Mouse (Mus musculus) liver, embryonic 13.5 days (tissue): ENCODE measurements around the gene 5430427O19Rik. TPM values are rescaled to one million over a fixed set of nuclear protein-coding genes. Genes with fewer than 3 reads are reported as not detected.

Source experiments
- ATAC-seq: fragments of 200-750 bp; cut with Nextera tagmentation; 2 replicates; pipeline ENCODE4 v1.8.0; 2017; ENCODE audit warnings: low read depth, mild to moderate bottlenecking, moderate number of reproducible peaks, moderate library complexity
- DNase-seq: peaks from one replicate; pipeline ENCODE4 v3.0.0; 2022
- H3K27ac ChIP-seq: fragments of 300-500 bp; sonication (generic); 2 replicates; pipeline ENCODE4 v1.5.1; 2015; ENCODE audit warnings: moderate library complexity, mild to moderate bottlenecking, inconsistent platforms
- H3K27me3 ChIP-seq: fragments of 300-500 bp; sonication (generic); 2 replicates; pipeline ENCODE4 v1.6.1; 2015; ENCODE audit warnings: mild to moderate bottlenecking, inconsistent platforms
- H3K36me3 ChIP-seq: fragments of 300-500 bp; sonication (generic); 2 replicates; pipeline ENCODE4 v1.6.1; 2015; ENCODE audit warnings: mild to moderate bottlenecking, inconsistent platforms
- H3K4me1 ChIP-seq: fragments of 300-500 bp; sonication (generic); replicated peaks from 2 replicates; pipeline ENCODE4 v1.6.1; 2015; ENCODE audit warnings: inconsistent platforms
- H3K4me2 ChIP-seq: fragments of 300-500 bp; sonication (generic); 2 replicates; pipeline ENCODE4 v1.6.1; 2015; ENCODE audit warnings: inconsistent platforms, mild to moderate bottlenecking, moderate library complexity
- H3K4me3 ChIP-seq: fragments of 300-500 bp; sonication (generic); replicated peaks from 2 replicates; pipeline ENCODE4 v1.5.1; 2015; ENCODE audit warnings: mild to moderate bottlenecking, inconsistent platforms
- H3K9ac ChIP-seq: fragments of 300-500 bp; sonication (generic); 2 replicates; pipeline ENCODE4 v1.6.1; 2015; ENCODE audit warnings: mild to moderate bottlenecking, inconsistent platforms
- H3K9me3 ChIP-seq: fragments of 300-500 bp; sonication (generic); replicated peaks from 2 replicates; pipeline ENCODE4 v1.6.1; 2016; ENCODE audit warnings: inconsistent platforms
- WGBS: fragments of 180-500 bp; shearing (Covaris S2); methylation state at CpG from one replicate; pipeline ENCODE4 v1.1.7; 2015; ENCODE audit not compliant: insufficient replicate concordance; 5-methylcytosine and 5-hydroxymethylcytosine counted together
- polyA plus RNA-seq: library from polyadenylated mRNA; unstranded; fragments of >200 nt; fragmentation: Nextera tagmentation; extraction: Ambion mirVana; gene quantifications from 2 replicates; pipeline ENCODE4 v1.2.1, GENCODE M21; 2015

The 5430427O19Rik gene
- polyA plus RNA-seq, 1 experiment from 2014 or later = 0.46 TPM

DNA sequence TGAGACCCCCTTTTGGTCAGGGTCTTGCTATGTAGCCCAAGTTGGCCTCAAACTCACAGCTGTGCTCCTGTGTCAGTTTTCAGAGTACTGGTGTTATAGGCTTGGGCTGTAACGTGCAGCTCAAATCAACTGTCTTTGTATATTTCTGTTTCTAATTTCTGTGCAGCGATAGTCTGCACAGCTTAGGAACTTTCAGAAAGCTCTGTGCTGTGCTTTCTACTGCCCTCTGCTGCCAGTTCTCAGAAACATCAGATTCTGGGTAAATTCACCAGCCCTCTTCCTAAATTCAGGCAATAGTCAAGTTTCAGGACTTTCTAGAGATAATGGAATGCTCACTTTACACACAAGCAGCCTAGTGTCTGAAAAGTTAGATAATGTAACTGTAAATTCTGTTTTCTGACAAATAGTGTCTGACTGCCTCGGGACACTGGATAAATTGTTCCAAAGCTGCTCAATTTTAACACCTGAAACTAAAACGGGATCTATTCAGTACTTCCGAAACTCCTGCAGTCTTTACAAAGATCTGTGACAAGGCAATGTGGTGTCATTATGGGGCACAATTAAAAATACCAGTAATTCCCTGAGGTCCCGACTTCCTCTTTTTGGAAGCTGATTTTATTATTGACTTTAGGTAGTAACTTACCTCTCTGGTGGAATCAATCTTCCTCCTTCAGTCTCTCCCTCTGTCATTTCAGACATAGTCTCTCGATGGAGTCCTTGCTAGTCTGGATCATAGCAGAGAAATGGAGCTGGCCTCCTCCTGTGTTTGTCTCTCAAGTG lies 9.2 kb downstream of the 5430427O19Rik start:
- DNase-seq = no peak
- Histone ChIP-seq H3K4me2 (no peak overlapping the region), H3K4me3 (no peak overlapping the region), H3K27ac (no peak overlapping the region), H3K9me3 (no peaks in the 10 kb centered on the region), H3K9ac (no peak overlapping the region), H3K36me3 (no peaks in the 10 kb centered on the region), H3K27me3 (no peaks in the 10 kb centered on the region), H3K4me1 (no peaks in the 10 kb centered on the region)
- no peak for ATAC-seq
- 44% methylated on average over 7 of the region's 7 CpGs for WGBS

DNA sequence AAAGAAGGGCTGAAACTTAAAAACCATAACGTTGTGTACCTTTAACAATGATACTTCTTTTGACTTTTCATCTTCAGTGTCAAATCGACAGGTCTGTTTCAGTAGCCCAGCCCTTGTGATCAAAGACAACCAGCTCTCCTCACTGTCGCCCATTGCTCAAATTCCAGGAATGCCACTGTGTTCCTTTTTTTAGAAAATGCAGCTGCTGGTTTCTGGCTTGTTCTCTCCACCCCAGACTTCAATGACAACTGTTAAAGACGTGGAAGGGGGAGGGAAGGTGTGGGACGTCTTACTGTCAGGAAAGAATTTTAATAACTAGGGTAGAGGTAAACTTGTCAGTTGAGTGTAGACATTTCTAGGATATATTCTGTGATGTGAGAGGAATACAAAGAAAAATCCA lies 16.5 kb downstream of the 5430427O19Rik start:
- H3K27ac ChIP-seq = no peak overlapping the region
- no peak overlapping the region for H3K4me3 ChIP-seq
- H3K4me1 ChIP-seq = no peaks in the 10 kb centered on the region
- no peak for DNase-seq
- no peak overlapping the region for H3K4me2 ChIP-seq
- no peaks in the 10 kb centered on the region for H3K9me3 ChIP-seq
- no peaks in the 10 kb centered on the region for H3K27me3 ChIP-seq
- H3K9ac ChIP-seq = no peak overlapping the region
- no peak for ATAC-seq
- 30% methylated on average over 5 of the region's 5 CpGs for WGBS
- no peaks in the 10 kb centered on the region for H3K36me3 ChIP-seq

DNA sequence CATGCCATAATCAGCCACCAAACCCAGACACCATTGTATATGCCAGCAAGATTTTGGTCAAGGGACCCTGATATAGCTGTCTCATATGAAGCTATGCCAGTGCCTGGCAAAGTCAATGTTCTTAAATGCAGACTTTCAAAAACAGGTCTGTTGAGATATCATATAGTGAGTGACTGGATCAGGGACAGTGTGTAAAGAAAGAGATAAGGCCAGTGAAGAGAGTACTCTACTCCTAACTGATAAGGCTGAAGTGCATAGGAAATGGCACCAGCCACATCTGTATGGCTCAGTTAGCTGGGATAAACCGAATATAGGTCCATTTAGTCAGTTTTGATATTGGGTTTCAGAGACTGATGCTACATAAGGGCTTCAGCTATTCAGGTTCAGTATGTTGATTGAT lies 31.0 kb downstream of the 5430427O19Rik start:
- Histone ChIP-seq H3K27ac (no peak overlapping the region), H3K4me2 (no peak overlapping the region), H3K9ac (no peak overlapping the region), H3K36me3 (no peaks in the 10 kb centered on the region), H3K4me1 (no peaks in the 10 kb centered on the region), H3K27me3 (no peaks in the 10 kb centered on the region), H3K9me3 (no peaks in the 10 kb centered on the region), H3K4me3 (no peak overlapping the region)
- 12% methylated on average over 1 of the region's 1 CpGs for whole genome bisulfite sequencing
- ATAC-seq (0 out of 2 replicates have a peak, but pooled peaks have one; percentile 20), DNase-seq (no peak)

DNA sequence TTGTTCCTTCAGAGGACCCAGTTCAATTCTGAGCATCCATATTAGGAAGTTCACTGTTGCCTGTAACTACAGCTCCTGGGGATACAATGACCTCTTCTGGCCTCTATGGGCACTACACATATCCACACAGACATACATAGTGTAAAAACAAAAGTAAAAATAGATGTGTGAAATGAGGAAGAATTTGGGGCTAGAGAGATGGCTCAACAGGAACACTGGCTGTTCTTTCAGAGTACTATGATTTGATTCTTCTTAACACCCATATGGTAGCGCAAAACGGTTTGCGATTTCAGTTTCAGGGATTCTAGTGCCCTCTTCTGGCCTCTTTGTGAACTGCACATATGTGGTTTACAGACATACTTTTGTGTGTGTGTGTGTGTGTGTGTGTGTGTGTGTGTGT lies 48.9 kb downstream of the 5430427O19Rik start:
- Histone ChIP-seq H3K9me3 (no peaks in the 10 kb centered on the region), H3K4me3 (no peak overlapping the region), H3K27me3 (no peaks in the 10 kb centered on the region), H3K4me2 (no peak overlapping the region), H3K4me1 (no peaks in the 10 kb centered on the region), H3K27ac (no peak overlapping the region), H3K36me3 (no peaks in the 10 kb centered on the region), H3K9ac (no peak overlapping the region)
- ATAC-seq (no peak), DNase-seq (no peak)
- 43% methylated on average over 3 of the region's 3 CpGs for WGBS

DNA sequence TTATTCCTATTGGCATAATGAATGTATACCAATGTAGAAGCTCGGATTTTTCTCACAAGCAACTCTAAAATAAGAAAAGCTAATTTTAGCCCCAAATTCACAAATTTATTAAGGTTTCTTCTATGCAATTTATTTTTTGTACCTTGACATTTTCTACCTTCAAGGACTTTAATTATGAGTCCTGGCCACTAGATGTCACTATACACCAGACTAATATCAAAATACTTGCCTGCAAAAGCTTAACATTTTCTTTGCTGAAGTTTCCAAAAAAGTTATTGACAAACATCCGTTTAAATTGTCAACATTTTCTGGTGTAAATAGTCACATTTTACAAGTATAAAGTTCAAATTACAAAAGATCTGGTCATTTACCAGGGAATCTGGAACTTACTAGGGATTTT lies 62.8 kb downstream of the 5430427O19Rik start:
- no peak overlapping the region for H3K27ac ChIP-seq
- no peak overlapping the region for H3K9ac ChIP-seq
- no peak overlapping the region for H3K4me3 ChIP-seq
- no peaks in the 10 kb centered on the region for H3K4me1 ChIP-seq
- no peak for DNase-seq
- WGBS = 4% methylated on average over 2 of the region's 2 CpGs
- no peaks in the 10 kb centered on the region for H3K36me3 ChIP-seq
- H3K9me3 ChIP-seq = no peaks in the 10 kb centered on the region
- no peak for ATAC-seq
- no peak overlapping the region for H3K4me2 ChIP-seq
- no peaks in the 10 kb centered on the region for H3K27me3 ChIP-seq

Other genes starting within 250 kb of the 5430427O19Rik start
- gene Gk, start 93.5 kb upstream of the 5430427O19Rik start, polyA plus RNA-seq = 4.3 and 5.1 TPM in 2 replicates
- gene Samt3, start 173.8 kb downstream of the 5430427O19Rik start, polyA plus RNA-seq = not detected in 2 replicates